Mouse (Mus musculus): ENCODE results near the gene Kif2a.
"Not testable (repeated sequence)": the region's sequence is repeated elsewhere in the genome, so short reads cannot be mapped to it uniquely, and the experiment has no call there.

The Kif2a gene

GRCm38 (mm10) chr13:107022266-107023171 is 593 bp upstream of the Kif2a start:
- peak; percentile 68 to 85 for DNase-seq (ENCODE audit: low spot score in 2 of 2)

DNA sequence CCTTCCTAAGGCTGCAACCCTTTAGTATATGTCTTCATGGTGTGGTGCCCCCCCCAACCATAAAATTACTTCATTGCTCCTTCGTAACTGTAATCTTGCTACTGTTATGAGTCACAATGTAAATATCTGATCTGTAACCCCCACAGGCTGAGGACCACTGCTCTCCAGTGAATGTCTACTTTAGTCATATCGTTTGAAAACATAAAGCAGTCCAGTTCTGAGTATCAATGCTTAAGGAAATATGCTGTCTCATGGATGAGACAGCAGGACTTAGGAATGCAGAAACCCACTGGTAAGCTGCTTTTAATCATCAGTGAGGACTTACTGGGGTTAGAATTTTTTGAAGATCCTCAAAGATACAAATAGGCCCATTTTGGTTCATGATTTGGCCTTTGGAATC is 2.5 kb downstream of the Kif2a start:
- no peak for DNase-seq (ENCODE audit: low spot score in 2 of 2)

- DNase-seq (ENCODE audit: low spot score in 2 of 2), result no peak
Measured at GRCm38 (mm10) chr13:107013926-107014325, 8.0 kb downstream of the Kif2a start.

DNA sequence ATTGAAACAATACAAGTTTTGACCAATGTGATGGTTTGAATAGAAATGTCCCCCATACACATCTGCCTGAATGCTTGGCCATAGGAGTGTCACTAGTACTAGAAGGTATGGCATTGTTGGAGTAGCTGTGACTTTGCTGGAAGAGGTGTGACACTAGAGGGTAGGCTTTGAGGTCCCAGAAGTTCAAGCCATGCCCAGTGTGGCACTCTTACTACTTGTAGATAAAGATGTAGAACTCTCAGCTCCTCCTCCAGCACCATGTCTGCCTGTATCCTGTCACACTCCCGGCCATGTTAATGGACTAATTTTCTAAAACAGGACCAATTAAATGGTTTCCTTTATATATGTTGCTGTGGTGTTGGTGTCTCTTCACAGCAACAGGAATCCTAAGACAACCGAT is 10.3 kb downstream of the Kif2a start:
- no peak for DNase-seq (ENCODE audit: low spot score in 2 of 2)

DNA sequence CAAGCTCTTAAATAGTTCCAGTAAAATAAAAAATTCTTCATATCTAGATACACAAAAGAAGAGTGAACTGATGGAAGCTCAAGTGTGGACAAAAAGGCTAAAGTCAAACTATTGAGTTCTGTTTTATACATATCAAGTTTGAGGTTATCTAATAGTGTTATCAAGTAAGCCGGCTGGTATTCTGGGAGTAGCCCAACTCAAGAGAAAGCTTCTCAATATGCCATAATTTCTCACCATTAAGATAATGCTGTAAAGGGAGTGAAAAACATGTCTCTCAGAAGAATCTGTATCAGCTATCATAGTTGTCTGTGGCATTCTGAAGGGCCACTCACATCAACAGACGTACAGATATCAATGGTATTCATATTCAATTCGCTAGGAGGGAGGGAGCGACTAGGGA is 13.8 kb downstream of the Kif2a start:
- no peak for DNase-seq (ENCODE audit: low spot score in 2 of 2)

GRCm38 (mm10) chr13:107003211-107003610 is 18.7 kb downstream of the Kif2a start:
- no peak for DNase-seq (ENCODE audit: low spot score in 2 of 2)

- peak; percentile 52 to 55 for DNase-seq (ENCODE audit: low spot score in 2 of 2)
Measured at GRCm38 (mm10) chr13:106998671-106999070, 23.3 kb downstream of the Kif2a start.

- DNase-seq (ENCODE audit: low spot score in 2 of 2), result no peak
Measured at GRCm38 (mm10) chr13:106998026-106998425, 23.9 kb downstream of the Kif2a start.

- not testable (repeated sequence) for DNase-seq (ENCODE audit: low spot score in 2 of 2)
Measured at GRCm38 (mm10) chr13:106997557-106997956, 24.4 kb downstream of the Kif2a start.

DNA sequence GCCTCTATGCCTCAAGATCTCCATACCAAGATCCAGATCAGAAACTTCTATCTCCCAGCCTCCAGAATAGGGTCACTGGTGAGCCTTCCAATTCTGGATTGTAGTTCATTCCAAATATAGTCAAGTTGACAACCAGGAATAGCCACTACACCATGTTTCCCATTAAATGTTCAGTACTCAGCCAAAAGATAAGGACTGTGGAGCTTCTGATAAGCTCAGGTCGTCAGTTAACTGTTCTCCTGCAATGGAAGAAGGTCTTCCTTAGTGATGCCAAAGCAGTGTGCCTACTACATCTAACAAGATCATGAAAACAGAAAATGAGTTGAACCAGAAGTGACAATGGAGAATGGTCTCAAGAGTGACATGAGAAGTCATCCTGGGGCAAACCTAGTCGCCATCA is 25.0 kb downstream of the Kif2a start:
- no peak for DNase-seq (ENCODE audit: low spot score in 2 of 2)

DNA sequence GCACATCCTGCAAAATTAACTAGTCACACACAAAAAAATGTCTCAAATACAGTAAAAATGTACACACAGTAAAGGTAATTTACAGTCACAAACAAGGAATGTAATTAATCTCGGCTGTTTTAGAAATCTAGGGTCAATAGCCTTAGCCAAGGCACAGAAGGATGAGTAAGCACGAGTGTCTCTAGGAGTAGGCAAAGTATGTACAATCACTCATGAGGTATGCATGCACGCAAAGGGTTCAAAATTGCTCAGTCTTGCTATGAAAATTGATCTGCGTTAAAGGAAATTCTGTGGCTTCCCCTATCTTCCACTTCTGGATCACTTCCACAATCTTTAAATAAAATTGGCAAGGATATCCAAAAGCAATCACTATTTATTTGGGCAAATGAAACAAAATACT is 60.4 kb downstream of the Kif2a start:
- DNase-seq (ENCODE audit: low spot score in 2 of 2), result no peak

DNA sequence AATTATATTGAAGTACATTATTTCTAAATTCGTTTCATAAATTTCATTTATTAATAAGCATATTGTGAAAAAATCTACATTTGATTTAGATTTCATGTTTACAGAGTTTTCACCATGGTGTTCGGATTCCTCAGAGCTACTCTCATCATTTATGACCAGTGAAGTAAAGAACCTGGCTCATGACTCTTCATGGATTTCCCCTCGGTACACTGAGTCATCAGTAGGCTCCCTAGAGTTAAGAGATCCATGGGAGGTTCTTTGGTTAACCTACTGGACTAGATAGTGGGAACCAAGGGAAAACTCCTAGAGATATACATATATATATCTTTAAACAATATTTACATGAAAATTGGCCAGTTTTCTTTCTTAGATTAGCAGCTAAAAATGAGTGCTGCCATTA is 61.4 kb downstream of the Kif2a start:
- DNase-seq (ENCODE audit: low spot score in 2 of 2), result no peak

GRCm38 (mm10) chr13:106958286-106958685 is 63.6 kb downstream of the Kif2a start:
- DNase-seq (ENCODE audit: low spot score in 2 of 2), result no peak

GRCm38 (mm10) chr13:106957554-106957953 is 64.4 kb downstream of the Kif2a start:
- DNase-seq (ENCODE audit: low spot score in 2 of 2), result no peak

- DNase-seq (ENCODE audit: low spot score in 2 of 2), result no peak
Measured at GRCm38 (mm10) chr13:106954880-106955279, 67.0 kb downstream of the Kif2a start.

GRCm38 (mm10) chr13:106947583-106947982 is 74.3 kb downstream of the Kif2a start:
- DNase-seq (ENCODE audit: low spot score in 2 of 2), result no peak

GRCm38 (mm10) chr13:106946594-106947540 is 75.1 kb downstream of the Kif2a start, which contains the start of gene Dimt1:
Gene Dimt1 (plus strand): TSS chr13:106947127.
- peak; percentile 87 to 96 for DNase-seq (ENCODE audit: low spot score in 2 of 2)

DNA sequence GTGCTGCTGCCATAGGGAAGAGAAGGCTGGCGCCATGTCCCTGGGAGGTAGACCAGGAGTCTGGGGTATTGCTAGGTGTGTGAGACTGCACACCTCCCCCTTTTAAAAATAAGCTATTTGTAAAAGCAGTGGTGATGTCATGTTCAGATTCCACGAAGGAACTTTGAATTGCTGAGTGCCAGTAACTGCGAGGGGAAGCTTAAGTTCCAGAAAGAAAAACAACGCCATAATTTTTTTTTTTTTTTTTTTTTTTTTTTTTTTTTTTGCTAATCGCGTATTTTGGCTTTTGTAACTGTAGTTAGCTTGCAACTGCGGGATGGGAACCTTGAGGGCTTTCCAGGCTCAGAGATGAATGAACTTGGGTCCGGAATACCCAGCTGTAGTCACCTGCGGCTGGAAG is 76.4 kb downstream of the Kif2a start:
- no peak for DNase-seq (ENCODE audit: low spot score in 2 of 2)

DNA sequence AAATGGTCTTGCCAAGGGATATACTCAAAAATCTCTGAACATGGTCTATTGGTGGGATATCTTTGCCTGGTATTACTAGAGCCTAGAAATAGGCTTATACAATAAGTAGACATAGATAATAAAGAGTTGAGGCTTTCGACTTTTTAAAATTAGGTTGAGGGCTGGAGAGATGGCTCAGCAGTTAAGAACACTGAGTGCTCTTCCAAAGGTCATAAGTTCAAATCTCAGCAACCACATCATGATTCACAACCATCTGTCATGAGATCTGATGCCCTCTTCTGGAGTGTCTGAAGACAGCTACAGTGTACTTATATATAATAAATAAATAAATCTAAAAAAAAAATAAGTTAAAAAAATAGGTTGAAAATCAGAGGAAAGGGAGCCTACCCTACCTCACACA is 79.2 kb downstream of the Kif2a start:
- no peak for DNase-seq (ENCODE audit: low spot score in 2 of 2)

DNA sequence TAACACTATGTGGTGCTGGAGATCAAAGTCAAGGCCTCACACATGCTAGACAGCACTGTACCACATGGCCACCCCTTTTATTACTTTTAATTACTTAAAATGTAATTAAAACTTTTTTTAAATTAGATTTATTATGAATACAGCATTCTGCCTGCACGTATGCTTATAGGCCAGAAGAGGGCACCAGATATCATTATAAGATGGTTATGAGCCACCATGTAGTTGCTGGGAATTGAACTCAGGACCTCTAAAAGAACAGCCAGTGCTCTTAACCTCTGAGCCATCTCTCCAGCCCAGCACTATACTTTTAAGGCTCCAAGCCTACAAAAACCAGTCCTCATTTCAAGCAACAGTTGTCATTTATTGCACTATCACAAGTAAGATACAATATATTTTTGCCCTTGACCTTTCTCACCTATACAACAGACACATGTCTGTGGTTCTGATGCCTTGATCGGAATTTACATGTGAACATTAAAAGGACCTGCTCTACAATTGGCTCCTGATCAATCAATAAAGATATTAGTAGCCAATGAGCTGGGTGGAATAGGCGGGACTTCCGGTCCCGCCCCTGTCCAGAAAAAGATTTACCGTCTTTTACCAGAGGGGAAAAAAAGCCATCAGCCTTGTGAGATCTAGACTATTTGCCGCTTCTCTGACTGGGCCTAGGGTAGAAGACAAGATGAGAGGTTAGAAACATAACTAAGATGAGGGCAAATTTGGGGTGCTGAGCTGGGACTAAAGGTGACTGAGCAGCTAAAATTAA is 80.5 kb downstream of the Kif2a start:
- no peak for DNase-seq (ENCODE audit: low spot score in 2 of 2)

- DNase-seq (ENCODE audit: low spot score in 2 of 2), result no peak
Measured at GRCm38 (mm10) chr13:106937138-106937472, 84.8 kb downstream of the Kif2a start.
